Comparison of ENCODE assay signal across 21 mouse cellular contexts in genomic region chr9:22166686-22167085, GRCm38 (mm10). TPM values are rescaled to one million over a fixed set of nuclear protein-coding genes. Genes with fewer than 3 reads are reported as not detected.
DNase-seq lines count a peak whose midpoint lies in the region; ATAC-seq and TF ChIP-seq lines count a peak whose summit lies in the region.
"Had no signal": no experiment of that assay in that cellular context is flagged by ENCODE, and none has a peak within 500 bp of the region (broad histone marks: within the 10 kb centered on the region; RNA-seq: fewer than 3 reads in every experiment).

No protein-coding gene starts in this region.

- H3K4me1 ChIP-seq in forebrain, postnatal 0 days (ENCODE audit: insufficient read depth) = no peaks in the 10 kb centered on the region
- no peaks in the 10 kb centered on the region for H3K4me1 ChIP-seq in forebrain, embryonic 11.5 days (replicated peaks; ENCODE audit: control insufficient read depth, insufficient read depth, low read length)
- H3K4me1 ChIP-seq in liver, embryonic 14.5 days (replicated peaks; ENCODE audit: control insufficient read depth in 2 of 2, insufficient read depth in 2 of 2, low read length in 1 of 2) = no peaks in the 10 kb centered on the region
- peaks cover 11% of the 10 kb centered on the region; the same call in 1 of the 2 replicates for H3K4me1 ChIP-seq in liver, embryonic 12.5 days
- H3K4me1 ChIP-seq in E14TG2a.4 (replicated peaks; ENCODE audit: low read depth, low read length) = peaks cover 38% of the 10 kb centered on the region
- H3K4me1 ChIP-seq in stomach, postnatal 0 days (replicated peaks; ENCODE audit: control insufficient read depth, insufficient read depth) = no peaks in the 10 kb centered on the region
- H3K4me1 ChIP-seq: embryonic facial prominence, embryonic 13.5 days had no signal

- no peak for ATAC-seq in forebrain, postnatal 0 days
- no peak for ATAC-seq in forebrain, embryonic 11.5 days (replicated peaks; ENCODE audit: low FRiP score)
- ATAC-seq in liver, embryonic 14.5 days (ENCODE audit: insufficient read depth) = no peak
- ATAC-seq in liver, embryonic 12.5 days = no peak
- no peak for ATAC-seq in stomach, postnatal 0 days (ENCODE audit: low FRiP score, low TSS enrichment)
- ATAC-seq: activated CD4-positive, CD25-positive, alpha-beta regulatory T cell, adult 4 months had no signal

- H3K4me3 ChIP-seq in forebrain, postnatal 0 days (ENCODE audit: low read depth, low read length) = no peak overlapping the region
- H3K4me3 ChIP-seq in forebrain, embryonic 11.5 days (ENCODE audit: low read depth, low read length) = no peak overlapping the region
- no peak overlapping the region for H3K4me3 ChIP-seq in liver, embryonic 14.5 days (ENCODE audit: insufficient read depth in 1 of 2, low read depth in 2 of 2, low read length in 2 of 2)
- no peak overlapping the region for H3K4me3 ChIP-seq in liver, embryonic 12.5 days
- no peak overlapping the region for H3K4me3 ChIP-seq in E14TG2a.4 (replicated peaks; ENCODE audit: low read length)
- no peak overlapping the region for H3K4me3 ChIP-seq in stomach, postnatal 0 days (ENCODE audit: low read depth, low read length)
- H3K4me3 ChIP-seq: embryonic facial prominence, embryonic 13.5 days; heart, embryonic 13.5 days; limb, embryonic 12.5 days had no signal

- no peaks in the 10 kb centered on the region for H3K36me3 ChIP-seq in forebrain, postnatal 0 days (ENCODE audit: insufficient read depth)
- no peaks in the 10 kb centered on the region for H3K36me3 ChIP-seq in forebrain, embryonic 11.5 days (ENCODE audit: control insufficient read depth, insufficient read depth, low read length)
- H3K36me3 ChIP-seq in liver, embryonic 14.5 days (replicated peaks; ENCODE audit: control insufficient read depth, insufficient read depth, low read depth) = no peaks in the 10 kb centered on the region
- no peaks in the 10 kb centered on the region for H3K36me3 ChIP-seq in liver, embryonic 12.5 days
- no peaks in the 10 kb centered on the region for H3K36me3 ChIP-seq in E14TG2a.4 (ENCODE audit: insufficient read depth, low read length)
- H3K36me3 ChIP-seq in stomach, postnatal 0 days (ENCODE audit: control insufficient read depth, insufficient read depth, low read length) = no peaks in the 10 kb centered on the region
- H3K36me3 ChIP-seq: embryonic facial prominence, embryonic 13.5 days; heart, embryonic 13.5 days; limb, embryonic 12.5 days had no signal

- WGBS in forebrain, postnatal 0 days = 92% methylated on average over 10 of the region's 10 CpGs
- WGBS in forebrain, embryonic 11.5 days = 91% methylated on average over 10 of the region's 10 CpGs
- WGBS in liver, embryonic 14.5 days (ENCODE audit: insufficient replicate concordance) = 74% methylated on average over 10 of the region's 10 CpGs
- 78% methylated on average over 10 of the region's 10 CpGs for WGBS in liver, embryonic 12.5 days (ENCODE audit: insufficient replicate concordance)
- 87% methylated on average over 10 of the region's 10 CpGs for WGBS in stomach, postnatal 0 days

- H3K4me2 ChIP-seq in forebrain, postnatal 0 days (ENCODE audit: low read depth) = no peak overlapping the region
- H3K4me2 ChIP-seq in forebrain, embryonic 11.5 days (ENCODE audit: low read depth, low read length, severe bottlenecking) = no peak overlapping the region
- no peak overlapping the region for H3K4me2 ChIP-seq in liver, embryonic 14.5 days (ENCODE audit: low read depth)
- H3K4me2 ChIP-seq in liver, embryonic 12.5 days = no peak overlapping the region
- H3K4me2 ChIP-seq in stomach, postnatal 0 days (replicated peaks; ENCODE audit: low read depth) = no peak overlapping the region
- H3K4me2 ChIP-seq: embryonic facial prominence, embryonic 13.5 days; heart, embryonic 13.5 days; limb, embryonic 12.5 days; midbrain, embryonic 11.5 days had no signal

- H3K27me3 ChIP-seq in forebrain, postnatal 0 days (ENCODE audit: insufficient read depth, low read length) = no peaks in the 10 kb centered on the region
- no peaks in the 10 kb centered on the region for H3K27me3 ChIP-seq in forebrain, embryonic 11.5 days (ENCODE audit: control insufficient read depth, insufficient read depth, low read length)
- no peaks in the 10 kb centered on the region; the same call in 1 of the 2 replicates for H3K27me3 ChIP-seq in liver, embryonic 14.5 days (ENCODE audit: control insufficient read depth, insufficient read depth, low read length)
- H3K27me3 ChIP-seq in liver, embryonic 12.5 days (replicated peaks) = peaks cover 39% of the 10 kb centered on the region
- H3K27me3 ChIP-seq in E14TG2a.4 (ENCODE audit: insufficient read depth, low read length) = peaks cover 17% of the 10 kb centered on the region
- H3K27me3 ChIP-seq in stomach, postnatal 0 days (ENCODE audit: control insufficient read depth, insufficient read depth, low read length) = no peaks in the 10 kb centered on the region
- H3K27me3 ChIP-seq: embryonic facial prominence, embryonic 13.5 days had no signal

- H3K9ac ChIP-seq in forebrain, postnatal 0 days = no peak overlapping the region
- H3K9ac ChIP-seq in forebrain, embryonic 11.5 days (ENCODE audit: low read length) = no peak overlapping the region
- no peak overlapping the region for H3K9ac ChIP-seq in liver, embryonic 14.5 days (replicated peaks)
- no peak overlapping the region for H3K9ac ChIP-seq in liver, embryonic 12.5 days
- H3K9ac ChIP-seq in stomach, postnatal 0 days (ENCODE audit: low read length) = no peak overlapping the region
- H3K9ac ChIP-seq: embryonic facial prominence, embryonic 13.5 days; heart, embryonic 13.5 days; limb, embryonic 12.5 days had no signal

- no peak overlapping the region for H3K27ac ChIP-seq in forebrain, postnatal 0 days (ENCODE audit: low read depth, low read length)
- no peak overlapping the region for H3K27ac ChIP-seq in forebrain, embryonic 11.5 days (ENCODE audit: low read depth, low read length)
- H3K27ac ChIP-seq in liver, embryonic 14.5 days = no peak overlapping the region
- H3K27ac ChIP-seq in liver, embryonic 12.5 days = no peak overlapping the region
- no peak overlapping the region for H3K27ac ChIP-seq in stomach, postnatal 0 days (replicated peaks)
- H3K27ac ChIP-seq: embryonic facial prominence, embryonic 13.5 days; heart, embryonic 13.5 days; limb, embryonic 12.5 days; macrophage had no signal

- TF ChIP-seq CTCF in forebrain, postnatal 0 days (IDR thresholded peaks at IDR 0.05; ENCODE audit: low read depth) = peak; percentile 31
- peak; percentile 29; the same call in 1 of the 2 replicates for TF ChIP-seq CTCF in liver, embryonic 14.5 days (IDR thresholded peaks at IDR 0.05; ENCODE audit: low read depth)
- TF ChIP-seq CTCF in E14TG2a.4 (conservative IDR thresholded peaks at IDR 0.05; ENCODE audit: low read length) = peak; percentile 47
- TF ChIP-seq CTCF in stomach, postnatal 0 days (IDR thresholded peaks at IDR 0.05; ENCODE audit: low read depth) = peak; percentile 39

- no peaks in the 10 kb centered on the region for H3K9me3 ChIP-seq in forebrain, postnatal 0 days (ENCODE audit: low read length)
- H3K9me3 ChIP-seq in forebrain, embryonic 11.5 days (ENCODE audit: control insufficient read depth, low read length) = no peaks in the 10 kb centered on the region; the same call in none of the 2 replicates
- H3K9me3 ChIP-seq in liver, embryonic 14.5 days (ENCODE audit: control insufficient read depth, low read length) = no peaks in the 10 kb centered on the region; the same call in 1 of the 2 replicates
- 0 out of 2 replicates have a peak, but pooled peaks cover 8% of the 10 kb centered on the region for H3K9me3 ChIP-seq in liver, embryonic 12.5 days (replicated peaks)
- peaks cover 20% of the 10 kb centered on the region for H3K9me3 ChIP-seq in E14TG2a.4 (ENCODE audit: low read length)
- no peaks in the 10 kb centered on the region for H3K9me3 ChIP-seq in stomach, postnatal 0 days (ENCODE audit: control insufficient read depth, low read length)

- TF ChIP-seq EP300 in liver, embryonic 14.5 days (IDR thresholded peaks at IDR 0.05; ENCODE audit: low read depth) = no peak
- no peak for TF ChIP-seq EP300 in stomach, postnatal 0 days (optimal IDR thresholded peaks at IDR 0.05)

- no peak for DNase-seq in forebrain, postnatal 0 days
- DNase-seq in forebrain, embryonic 11.5 days (ENCODE audit: low spot score) = no peak
- no peak for DNase-seq in liver, embryonic 14.5 days (ENCODE audit: low read depth in 3 of 3, low spot score in 3 of 3)
- no peak for DNase-seq in stomach, postnatal 0 days (ENCODE audit: low spot score)
- DNase-seq in left cerebral cortex, adult 18-20 months (ENCODE audit: low spot score in 2 of 2) = no peak
- no peak for DNase-seq in right cerebral cortex, postnatal 25 days
- DNase-seq: adrenal gland, postnatal 14 days; cerebellum, adult 11-12 months; heart, postnatal 4 days; kidney, adult 9 months; right cerebral cortex, postnatal 14 days had no signal

RNA-seq across cellular contexts. Expression of gene Pigyl, which starts 10.0 kb away (rescaled TPM):
- total RNA-seq in forebrain, postnatal 0 days (2014; rRNA removed) = 27.8 and 35.2 TPM in 2 replicates
- polyA plus RNA-seq in forebrain, postnatal 0 days (2015; fragmentation: Nextera tagmentation; extraction: Ambion mirVana) = 112 and 143 TPM in 2 replicates
- polyA plus RNA-seq in forebrain, embryonic 11.5 days (2014; fragmentation: Nextera tagmentation; extraction: Ambion mirVana) = 59.9 and 62.5 TPM in 2 replicates
- 17.5 and 26.4 TPM in 2 replicates for polyA plus RNA-seq in liver, embryonic 14.5 days (2012; rRNA removed)
- polyA plus RNA-seq in liver, embryonic 14.5 days (2014; fragmentation: Nextera tagmentation; extraction: Ambion mirVana) = 41.5 and 42.1 TPM in 2 replicates
- 41.1 and 46.3 TPM in 2 replicates for polyA plus RNA-seq in liver, embryonic 12.5 days (2016; fragmentation: Nextera tagmentation; extraction: Ambion mirVana)
- 99.2 and 106 TPM in 2 replicates for polyA plus RNA-seq in stomach, postnatal 0 days (2015; fragmentation: Nextera tagmentation; extraction: Ambion mirVana)
- 10 to 100 TPM; 39.8 to 40.6 TPM for total RNA-seq in left cerebral cortex, adult 18-20 months (2021)

RNA-seq across cellular contexts. Expression of gene Zfp872, which starts 21.2 kb away (rescaled TPM):
- total RNA-seq in forebrain, postnatal 0 days (2014; rRNA removed) = 0.14 and 0.15 TPM in 2 replicates
- polyA plus RNA-seq in forebrain, postnatal 0 days (2015; fragmentation: Nextera tagmentation; extraction: Ambion mirVana) = 0.16 and 0.26 TPM in 2 replicates
- polyA plus RNA-seq in forebrain, embryonic 11.5 days (2014; fragmentation: Nextera tagmentation; extraction: Ambion mirVana) = 0.17 and 0.90 TPM in 2 replicates
- not detected in 2 replicates for polyA plus RNA-seq in liver, embryonic 14.5 days (2012; rRNA removed)
- not detected in 2 replicates for polyA plus RNA-seq in liver, embryonic 14.5 days (2014; fragmentation: Nextera tagmentation; extraction: Ambion mirVana)
- 0.07 and 0.14 TPM in 2 replicates for polyA plus RNA-seq in liver, embryonic 12.5 days (2016; fragmentation: Nextera tagmentation; extraction: Ambion mirVana)
- 0.47 and 0.61 TPM in 2 replicates for polyA plus RNA-seq in stomach, postnatal 0 days (2015; fragmentation: Nextera tagmentation; extraction: Ambion mirVana)
- not detected for total RNA-seq in left cerebral cortex, adult 18-20 months (2021)
- total RNA-seq: gastrocnemius, postnatal 4 days had no signal
- polyA plus RNA-seq: C2C12, macrophage had no signal

RNA-seq across cellular contexts. Expression of gene Acp5, which starts 31.2 kb away (rescaled TPM):
- 3.9 TPM in 1 of 2 replicates, not detected in the other for total RNA-seq in forebrain, postnatal 0 days (2014; rRNA removed)
- polyA plus RNA-seq in forebrain, postnatal 0 days (2015; fragmentation: Nextera tagmentation; extraction: Ambion mirVana) = 0.41 and 0.88 TPM in 2 replicates
- 17.8 and 20.7 TPM in 2 replicates for polyA plus RNA-seq in forebrain, embryonic 11.5 days (2014; fragmentation: Nextera tagmentation; extraction: Ambion mirVana)
- polyA plus RNA-seq in liver, embryonic 14.5 days (2012; rRNA removed) = 181 and 203 TPM in 2 replicates
- polyA plus RNA-seq in liver, embryonic 14.5 days (2014; fragmentation: Nextera tagmentation; extraction: Ambion mirVana) = 195 and 196 TPM in 2 replicates
- 176 and 179 TPM in 2 replicates for polyA plus RNA-seq in liver, embryonic 12.5 days (2016; fragmentation: Nextera tagmentation; extraction: Ambion mirVana)
- 41.5 and 42.9 TPM in 2 replicates for polyA plus RNA-seq in stomach, postnatal 0 days (2015; fragmentation: Nextera tagmentation; extraction: Ambion mirVana)
- under 1 TPM; 0.59 to 0.63 TPM for total RNA-seq in left cerebral cortex, adult 18-20 months (2021)

RNA-seq across cellular contexts. Expression of gene Elof1, which starts 49.7 kb away (rescaled TPM):
- total RNA-seq in forebrain, postnatal 0 days (2014; rRNA removed) = 122 and 137 TPM in 2 replicates
- polyA plus RNA-seq in forebrain, postnatal 0 days (2015; fragmentation: Nextera tagmentation; extraction: Ambion mirVana) = 165 and 170 TPM in 2 replicates
- polyA plus RNA-seq in forebrain, embryonic 11.5 days (2014; fragmentation: Nextera tagmentation; extraction: Ambion mirVana) = 205 and 233 TPM in 2 replicates
- 59.5 and 72.5 TPM in 2 replicates for polyA plus RNA-seq in liver, embryonic 14.5 days (2012; rRNA removed)
- 98.2 and 102 TPM in 2 replicates for polyA plus RNA-seq in liver, embryonic 14.5 days (2014; fragmentation: Nextera tagmentation; extraction: Ambion mirVana)
- polyA plus RNA-seq in liver, embryonic 12.5 days (2016; fragmentation: Nextera tagmentation; extraction: Ambion mirVana) = 103 and 113 TPM in 2 replicates
- polyA plus RNA-seq in stomach, postnatal 0 days (2015; fragmentation: Nextera tagmentation; extraction: Ambion mirVana) = 119 TPM in 2 replicates
- total RNA-seq in left cerebral cortex, adult 18-20 months (2021) = 10 to 100 TPM; 64.7 to 65.0 TPM

RNA-seq across cellular contexts. Expression of gene Zfp809, which starts 58.8 kb away (rescaled TPM):
- 10.3 and 11.0 TPM in 2 replicates for total RNA-seq in forebrain, postnatal 0 days (2014; rRNA removed)
- polyA plus RNA-seq in forebrain, postnatal 0 days (2015; fragmentation: Nextera tagmentation; extraction: Ambion mirVana) = 3.8 and 6.8 TPM in 2 replicates
- 13.5 and 14.7 TPM in 2 replicates for polyA plus RNA-seq in forebrain, embryonic 11.5 days (2014; fragmentation: Nextera tagmentation; extraction: Ambion mirVana)
- 2.8 and 4.7 TPM in 2 replicates for polyA plus RNA-seq in liver, embryonic 14.5 days (2012; rRNA removed)
- polyA plus RNA-seq in liver, embryonic 14.5 days (2014; fragmentation: Nextera tagmentation; extraction: Ambion mirVana) = 6.0 and 6.5 TPM in 2 replicates
- polyA plus RNA-seq in liver, embryonic 12.5 days (2016; fragmentation: Nextera tagmentation; extraction: Ambion mirVana) = 11.7 and 12.3 TPM in 2 replicates
- polyA plus RNA-seq in stomach, postnatal 0 days (2015; fragmentation: Nextera tagmentation; extraction: Ambion mirVana) = 12.2 and 12.9 TPM in 2 replicates
- total RNA-seq in left cerebral cortex, adult 18-20 months (2021) = 10 to 100 TPM; 20.4 to 21.0 TPM

Comparison
In these comparisons a context has a peak if more than half of its experiments do, and no peak if none do; other contexts are left out.
1. RNA of gene Acp5, which starts 31.2 kb away (polyA plus RNA-seq): 181 to 203 TPM in liver, embryonic 14.5 days, 176 to 179 TPM in liver, embryonic 12.5 days, 41.5 to 42.9 TPM in stomach, postnatal 0 days and 17.8 to 20.7 TPM in forebrain, embryonic 11.5 days; 0.41 to 0.88 TPM in forebrain, postnatal 0 days; every median in the first group is over 10 times any median in the second.
2. Peak in every context shown above with its lines, with median percentiles within 50 percentile points of each other: CTCF ChIP-seq.